Mouse (Mus musculus) MEL (cell line): ENCODE measurements at regions not wholly inside any gene's neighbourhood (a gene's known extent, or its start where the extent isn't known, plus 50 kb on each side); places are given as distances from the start of the nearest gene placed in this dataset.

Source experiments
- DNase-seq: peaks from one replicate; pipeline ENCODE4 v3.0.0; 2011; ENCODE audit warnings: low read depth, low spot score
- H3K27ac ChIP-seq: 2 replicates; pipeline ENCODE4 v1.5.1; 2012; ENCODE audit warnings: low read depth, mild to moderate bottlenecking, control low read depth, low read length, moderate library complexity; ENCODE audit not compliant: control insufficient read depth
- H3K27me3 ChIP-seq, 2 experiments: fragments of 150-350 bp in 1 of 2; sonication (generic) in 1 of 2; 2 replicates each; pipeline ENCODE4 v1.6.1; 2012; ENCODE audit warnings: low read length in 2 of 2, mild to moderate bottlenecking in 2 of 2, improper control_type of control experiment in 1 of 2, moderate library complexity in 1 of 2; ENCODE audit not compliant: insufficient read depth in 2 of 2, control insufficient read depth in 1 of 2
- H3K36me3 ChIP-seq, 2 experiments: 2 replicates each; pipeline ENCODE4 v1.6.1; 2012 to 2014; ENCODE audit warnings: low read length in 2 of 2, improper control_type of control experiment in 1 of 2, inconsistent platforms in 1 of 2, mild to moderate bottlenecking in 1 of 2; ENCODE audit not compliant: insufficient read depth in 2 of 2, control insufficient read depth in 1 of 2
- H3K4me1 ChIP-seq, 2 experiments: fragments of 150-350 bp in 1 of 2; sonication (generic) in 1 of 2; 2 replicates each; pipeline ENCODE4 v1.6.1; 2012; ENCODE audit warnings: low read length in 2 of 2, improper control_type of control experiment in 1 of 2, mild to moderate bottlenecking in 1 of 2; ENCODE audit not compliant: insufficient read depth in 2 of 2, control insufficient read depth in 1 of 2
- H3K4me3 ChIP-seq, 2 experiments: fragments of 150-350 bp in 1 of 2; sonication (generic) in 1 of 2; 2 replicates each; pipeline ENCODE4 v1.5.1; 2012; ENCODE audit warnings: low read depth in 2 of 2, low read length in 2 of 2, mild to moderate bottlenecking in 2 of 2, moderate library complexity in 2 of 2, control low read depth in 1 of 2, improper control_type of control experiment in 1 of 2; ENCODE audit not compliant: control insufficient read depth in 1 of 2, insufficient read depth in 1 of 2
- H3K79me2 ChIP-seq: 2 replicates; pipeline ENCODE4 v1.6.1; 2012; ENCODE audit warnings: mild to moderate bottlenecking, low read length, moderate library complexity; ENCODE audit not compliant: control insufficient read depth, poor library complexity, insufficient read depth
- H3K9ac ChIP-seq: 2 replicates; pipeline ENCODE4 v1.6.1; 2012; ENCODE audit warnings: low read depth, mild to moderate bottlenecking, control low read depth, low read length, moderate library complexity; ENCODE audit not compliant: control insufficient read depth, poor library complexity, severe bottlenecking
- H3K9me3 ChIP-seq: fragments of 150-350 bp; sonication (generic); replicated peaks from 2 replicates; pipeline ENCODE4 v1.6.1; 2012; ENCODE audit warnings: mild to moderate bottlenecking, low read length, improper control_type of control experiment, moderate library complexity; ENCODE audit not compliant: insufficient read depth
- CHD2 ChIP-seq: IDR thresholded peaks from 2 replicates; pipeline ENCODE4 v1.6.1; 2011; ENCODE audit warnings: low read length, improper control_type of control experiment
- CTCF ChIP-seq, 3 experiments: IDR thresholded peaks in 2 of 3; conservative IDR thresholded peaks in 1 of 3; 2 replicates each; pipeline ENCODE4 v1.5.1; 2011 to 2012; ENCODE audit warnings: low read length in 3 of 3, low read depth in 2 of 3, mild to moderate bottlenecking in 2 of 3, improper control_type of control experiment in 1 of 3, inconsistent platforms in 1 of 3, mixed read lengths in 1 of 3, moderate library complexity in 1 of 3; ENCODE audit not compliant: control insufficient read depth in 1 of 3, insufficient read depth in 1 of 3, poor library complexity in 1 of 3, severe bottlenecking in 1 of 3
- E2F4 ChIP-seq: IDR thresholded peaks from 2 replicates; pipeline ENCODE4 v1.6.1; 2011; ENCODE audit warnings: low read depth, low read length, improper control_type of control experiment, borderline replicate concordance
- EP300 ChIP-seq, 2 experiments: IDR thresholded peaks; 2 replicates each; pipeline ENCODE4 v1.6.1; 2011; ENCODE audit warnings: improper control_type of control experiment in 2 of 2, low read length in 2 of 2, low read depth in 1 of 2, mild to moderate bottlenecking in 1 of 2
- HCFC1 ChIP-seq: IDR thresholded peaks from 2 replicates; pipeline ENCODE4 v1.6.1; 2012; ENCODE audit warnings: low read depth, mild to moderate bottlenecking, inconsistent platforms, low read length, improper control_type of control experiment, moderate library complexity
- JUND ChIP-seq: IDR thresholded peaks from 2 replicates; pipeline ENCODE4 v1.6.1; 2011; ENCODE audit warnings: low read depth, mild to moderate bottlenecking, improper control_type of control experiment, low read length
- KAT2A ChIP-seq: conservative IDR thresholded peaks from 2 replicates; pipeline ENCODE4 v1.6.1; 2012; ENCODE audit warnings: low read depth, low read length, improper control_type of control experiment, inconsistent platforms
- MAX ChIP-seq: IDR thresholded peaks from 2 replicates; pipeline ENCODE4 v1.6.1; 2011; ENCODE audit warnings: low read length, improper control_type of control experiment
- MAZ ChIP-seq: IDR thresholded peaks from 2 replicates; pipeline ENCODE4 v1.6.1; 2012; ENCODE audit warnings: low read depth, mild to moderate bottlenecking, inconsistent platforms, low read length, improper control_type of control experiment
- MXI1 ChIP-seq: IDR thresholded peaks from 2 replicates; pipeline ENCODE4 v1.6.1; 2011; ENCODE audit warnings: mild to moderate bottlenecking, low read depth, low read length, improper control_type of control experiment
- NELFE ChIP-seq: IDR thresholded peaks from 2 replicates; pipeline ENCODE4 v1.6.1; 2011; ENCODE audit warnings: low read depth, low read length, improper control_type of control experiment
- POLR2A ChIP-seq, 2 experiments: IDR thresholded peaks; 2 replicates each; pipeline ENCODE4 v1.6.1; 2011 to 2012; ENCODE audit warnings: low read length in 2 of 2, mild to moderate bottlenecking in 2 of 2, control low read depth in 1 of 2, improper control_type of control experiment in 1 of 2, low read depth in 1 of 2, moderate library complexity in 1 of 2; ENCODE audit not compliant: control insufficient read depth in 1 of 2, insufficient read depth in 1 of 2, poor library complexity in 1 of 2
- POLR2AphosphoS5 ChIP-seq: IDR thresholded peaks from 2 replicates; pipeline ENCODE4 v1.6.1; 2012; ENCODE audit warnings: low read depth, borderline replicate concordance, mild to moderate bottlenecking, inconsistent platforms, low read length, moderate library complexity, mixed read lengths
- RAD21 ChIP-seq: IDR thresholded peaks from 2 replicates; pipeline ENCODE4 v1.6.1; 2011; ENCODE audit warnings: mild to moderate bottlenecking, low read depth, low read length, improper control_type of control experiment
- RCOR1 ChIP-seq: IDR thresholded peaks from 2 replicates; pipeline ENCODE4 v1.6.1; 2012; ENCODE audit warnings: low read depth, mild to moderate bottlenecking, inconsistent platforms, low read length, improper control_type of control experiment
- SIN3A ChIP-seq: IDR thresholded peaks from 2 replicates; pipeline ENCODE4 v1.6.1; 2012; ENCODE audit warnings: low read length, improper control_type of control experiment, inconsistent platforms
- TAL1 ChIP-seq: IDR thresholded peaks from 2 replicates; pipeline ENCODE4 v1.6.1; 2012; ENCODE audit warnings: mild to moderate bottlenecking, inconsistent platforms, low read length, moderate library complexity, mixed read lengths
- TCF12 ChIP-seq: IDR thresholded peaks from 2 replicates; pipeline ENCODE4 v1.6.1; 2014; ENCODE audit warnings: low read depth, mild to moderate bottlenecking, inconsistent platforms, low read length, improper control_type of control experiment, moderate library complexity
- UBTF ChIP-seq: IDR thresholded peaks from 2 replicates; pipeline ENCODE4 v1.6.1; 2012; ENCODE audit warnings: low read depth, mild to moderate bottlenecking, inconsistent platforms, low read length, improper control_type of control experiment, moderate library complexity, borderline replicate concordance; ENCODE audit not compliant: insufficient read depth
- USF1 ChIP-seq: IDR thresholded peaks from 2 replicates; pipeline ENCODE4 v1.6.1; 2014; ENCODE audit warnings: low read depth, mild to moderate bottlenecking, inconsistent platforms, low read length, improper control_type of control experiment, moderate library complexity
- USF2 ChIP-seq, 2 experiments: IDR thresholded peaks; 2 replicates each; pipeline ENCODE4 v1.6.1; 2011 to 2012; ENCODE audit warnings: improper control_type of control experiment in 2 of 2, low read length in 2 of 2, borderline replicate concordance in 1 of 2, inconsistent platforms in 1 of 2, low read depth in 1 of 2, mild to moderate bottlenecking in 1 of 2; ENCODE audit not compliant: insufficient read depth in 1 of 2
- ZKSCAN1 ChIP-seq: IDR thresholded peaks from 2 replicates; pipeline ENCODE4 v1.6.1; 2012; ENCODE audit warnings: low read depth, mild to moderate bottlenecking, inconsistent platforms, low read length, improper control_type of control experiment, moderate library complexity
- ZMIZ1 ChIP-seq: IDR thresholded peaks from 2 replicates; pipeline ENCODE4 v1.6.1; 2012; ENCODE audit warnings: low read depth, mild to moderate bottlenecking, inconsistent platforms, low read length, improper control_type of control experiment, moderate library complexity

DNA sequence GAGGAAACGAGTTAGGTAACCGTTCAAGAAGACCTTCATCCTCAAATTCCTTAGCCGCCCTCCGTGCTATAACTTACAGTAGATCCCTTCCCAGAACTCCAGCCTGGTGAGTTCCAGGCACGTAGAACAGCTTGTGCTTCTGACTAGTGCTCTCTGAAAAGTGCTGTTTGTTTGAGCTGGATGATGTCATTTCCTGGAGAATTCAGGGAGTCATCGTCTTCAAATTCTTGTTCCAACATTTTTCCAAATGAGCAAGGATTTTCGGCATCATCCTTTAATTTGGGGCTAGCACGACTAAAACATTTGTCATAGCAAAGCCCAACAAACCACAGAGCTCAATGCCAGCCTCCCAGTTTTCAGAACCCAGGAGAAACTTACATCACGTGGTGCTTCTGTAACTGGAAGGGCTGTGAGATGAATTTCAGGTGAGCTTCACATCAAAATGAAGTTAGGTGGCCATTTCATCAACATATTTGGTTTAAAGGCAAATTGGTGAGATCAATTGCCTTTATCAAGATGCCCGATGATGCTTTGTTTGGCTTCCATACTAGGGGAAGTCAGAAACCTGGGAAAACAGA lies 231.4 kb downstream of the Adgrg6 start:
- Histone ChIP-seq H3K9me3 (no peaks in the 10 kb centered on the region), H3K79me2 (no peaks in the 10 kb centered on the region), H3K4me1 (no peaks in the 10 kb centered on the region), H3K27ac (no peak overlapping the region), H3K4me3 (no peak overlapping the region), H3K36me3 (no peaks in the 10 kb centered on the region), H3K27me3 (no peaks in the 10 kb centered on the region), H3K9ac (no peak overlapping the region)
- TF ChIP-seq POLR2A (IDR thresholded peaks at IDR 0.05; ENCODE audit: control insufficient read depth in 1 of 2, insufficient read depth in 1 of 2, low read depth in 1 of 2, low read length in 2 of 2, poor library complexity in 1 of 2) = no peak
- no peak for TF ChIP-seq NELFE
- no peak for TF ChIP-seq SIN3A
- TF ChIP-seq RAD21 = no peak
- no peak for TF ChIP-seq EP300 (IDR thresholded peaks at IDR 0.05; ENCODE audit: low read depth in 1 of 2, low read length in 2 of 2)
- no peak for TF ChIP-seq ZKSCAN1
- no peak for TF ChIP-seq KAT2A
- TF ChIP-seq TAL1 = no peak
- no peak for TF ChIP-seq MAX
- no peak for TF ChIP-seq USF2 (IDR thresholded peaks at IDR 0.05; ENCODE audit: borderline replicate concordance in 1 of 2, insufficient read depth in 1 of 2, low read depth in 1 of 2, low read length in 2 of 2)
- no peak for TF ChIP-seq MXI1
- TF ChIP-seq JUND = no peak
- TF ChIP-seq MAZ = no peak
- TF ChIP-seq TCF12 = no peak
- no peak for TF ChIP-seq USF1
- TF ChIP-seq CTCF (IDR thresholded peaks at IDR 0.05 in 2 of 3, conservative IDR thresholded peaks at IDR 0.05 in 1 of 3; ENCODE audit: control insufficient read depth in 1 of 3, insufficient read depth in 1 of 3, low read depth in 2 of 3, low read length in 3 of 3, poor library complexity in 1 of 3, severe bottlenecking in 1 of 3) = no peak
- TF ChIP-seq CHD2 = no peak
- no peak for TF ChIP-seq UBTF
- TF ChIP-seq ZMIZ1 = no peak
- no peak for TF ChIP-seq RCOR1
- DNase-seq = no peak

DNA sequence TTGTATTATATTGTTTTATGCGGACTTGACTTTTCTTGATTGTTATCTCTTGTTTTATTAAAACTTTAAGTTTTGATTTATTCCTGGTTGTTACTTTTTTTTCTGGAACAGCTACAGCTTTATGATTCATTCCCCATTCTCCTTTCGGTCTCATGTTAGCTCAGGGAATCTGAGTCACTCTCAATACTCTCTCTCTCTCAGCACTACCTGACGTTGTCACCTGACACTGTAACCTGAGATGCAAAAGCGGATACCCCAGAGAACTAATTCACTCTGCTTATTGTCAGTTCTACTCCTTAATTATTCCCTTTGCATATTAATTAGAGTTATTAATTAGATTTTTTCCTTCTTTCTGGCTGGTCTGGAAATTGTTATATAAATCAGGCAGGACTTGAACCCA lies 232.5 kb downstream of the Adgrg6 start:
- no peaks in the 10 kb centered on the region for H3K36me3 ChIP-seq
- H3K27me3 ChIP-seq = no peaks in the 10 kb centered on the region

More for the DNA sequence above, 232.5 kb downstream of the Adgrg6 start:
- Histone ChIP-seq H3K4me1 (no peaks in the 10 kb centered on the region), H3K27ac (no peak overlapping the region), H3K9me3 (no peaks in the 10 kb centered on the region), H3K9ac (no peak overlapping the region), H3K4me3 (no peak overlapping the region), H3K79me2 (no peaks in the 10 kb centered on the region)
- DNase-seq = no peak
- TF ChIP-seq CHD2 (no peak), POLR2AphosphoS5 (no peak), HCFC1 (no peak), ZMIZ1 (no peak), MAX (no peak), UBTF (no peak), TCF12 (no peak), E2F4 (no peak)
